Mouse (Mus musculus): ENCODE results near the gene Cyth3. TPM values are rescaled to one million over a fixed set of nuclear protein-coding genes. Genes with fewer than 3 reads are reported as not detected.

Gene Cyth3
- polyA plus RNA-seq, 1 experiment = 20.4 TPM

- TF ChIP-seq CTCF (IDR thresholded peaks at IDR 0.05; ENCODE audit: control insufficient read depth, insufficient read depth, low read length) (no peak), POLR2A (IDR thresholded peaks at IDR 0.05; ENCODE audit: borderline replicate concordance, control insufficient read depth, low read depth, low read length) (no peak)
- Histone ChIP-seq H3K4me1 (ENCODE audit: control insufficient read depth, insufficient read depth, low read length) (no peaks in the 10 kb centered on the region), H3K4me3 (replicated peaks; ENCODE audit: control insufficient read depth, low read depth, low read length) (no peak overlapping the region), H3K27ac (ENCODE audit: control insufficient read depth, insufficient read depth, low read depth, low read length, poor library complexity) (no peak overlapping the region)
- WGBS = 85% methylated on average over 8 of the region's 8 CpGs
These were observed 35.9 kb upstream of the Cyth3 start for GRCm38 (mm10) chr5:143586386-143586785.

DNA sequence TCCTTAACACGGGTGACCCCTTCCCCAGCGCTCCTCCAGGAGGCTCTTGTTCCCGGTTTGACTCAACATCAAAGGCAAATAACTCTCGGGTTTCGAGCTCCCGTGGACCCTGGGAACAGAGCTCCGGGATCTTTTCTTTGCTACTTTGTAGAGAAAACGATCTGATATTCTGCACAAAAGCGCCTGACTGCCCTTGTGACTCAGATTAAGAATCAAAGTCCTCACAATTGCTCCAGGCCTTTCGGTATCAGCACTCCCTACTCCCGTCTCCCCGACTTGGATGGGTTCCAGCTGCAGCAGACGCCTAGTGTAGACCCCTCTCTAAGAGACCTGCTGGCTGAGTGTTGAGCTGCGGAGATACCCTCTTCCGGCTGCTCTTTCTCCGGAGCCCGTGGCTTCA is 33.1 kb upstream of the Cyth3 start:
- 81% methylated on average over 17 of the region's 17 CpGs for WGBS
- TF ChIP-seq CTCF (IDR thresholded peaks at IDR 0.05; ENCODE audit: control insufficient read depth, insufficient read depth, low read length) = no peak
- TF ChIP-seq POLR2A (IDR thresholded peaks at IDR 0.05; ENCODE audit: borderline replicate concordance, control insufficient read depth, low read depth, low read length) = no peak
- Histone ChIP-seq H3K4me3 (replicated peaks; ENCODE audit: control insufficient read depth, low read depth, low read length) (no peak overlapping the region), H3K27ac (ENCODE audit: control insufficient read depth, insufficient read depth, low read depth, low read length, poor library complexity) (no peak overlapping the region), H3K4me1 (ENCODE audit: control insufficient read depth, insufficient read depth, low read length) (no peaks in the 10 kb centered on the region)

- WGBS = 75% methylated on average over 5 of the region's 5 CpGs
- Histone ChIP-seq H3K4me3 (replicated peaks; ENCODE audit: control insufficient read depth, low read depth, low read length) (no peak overlapping the region), H3K4me1 (ENCODE audit: control insufficient read depth, insufficient read depth, low read length) (no peaks in the 10 kb centered on the region), H3K27ac (ENCODE audit: control insufficient read depth, insufficient read depth, low read depth, low read length, poor library complexity) (no peak overlapping the region)
- TF ChIP-seq POLR2A (IDR thresholded peaks at IDR 0.05; ENCODE audit: borderline replicate concordance, control insufficient read depth, low read depth, low read length) (no peak), CTCF (IDR thresholded peaks at IDR 0.05; ENCODE audit: control insufficient read depth, insufficient read depth, low read length) (no peak)
These were observed 29.3 kb upstream of the Cyth3 start for GRCm38 (mm10) chr5:143592926-143593325.

- Histone ChIP-seq H3K4me3 (replicated peaks; ENCODE audit: control insufficient read depth, low read depth, low read length) (no peak overlapping the region), H3K27ac (ENCODE audit: control insufficient read depth, insufficient read depth, low read depth, low read length, poor library complexity) (no peak overlapping the region), H3K4me1 (ENCODE audit: control insufficient read depth, insufficient read depth, low read length) (no peaks in the 10 kb centered on the region)
- no peak for TF ChIP-seq POLR2A (IDR thresholded peaks at IDR 0.05; ENCODE audit: borderline replicate concordance, control insufficient read depth, low read depth, low read length)
- no peak for TF ChIP-seq CTCF (IDR thresholded peaks at IDR 0.05; ENCODE audit: control insufficient read depth, insufficient read depth, low read length)
- 72% methylated on average over 11 of the region's 11 CpGs for WGBS
These were observed 28.6 kb upstream of the Cyth3 start for GRCm38 (mm10) chr5:143593563-143594146.

GRCm38 (mm10) chr5:143594291-143595065 is 27.8 kb upstream of the Cyth3 start:
- TF ChIP-seq CTCF (IDR thresholded peaks at IDR 0.05; ENCODE audit: control insufficient read depth, insufficient read depth, low read length) = no peak
- TF ChIP-seq POLR2A (IDR thresholded peaks at IDR 0.05; ENCODE audit: borderline replicate concordance, control insufficient read depth, low read depth, low read length) = no peak
- Histone ChIP-seq H3K4me3 (replicated peaks; ENCODE audit: control insufficient read depth, low read depth, low read length) (no peak overlapping the region), H3K27ac (ENCODE audit: control insufficient read depth, insufficient read depth, low read depth, low read length, poor library complexity) (no peak overlapping the region), H3K4me1 (ENCODE audit: control insufficient read depth, insufficient read depth, low read length) (no peaks in the 10 kb centered on the region)
- 71% methylated on average over 3 of the region's 3 CpGs for WGBS

DNA sequence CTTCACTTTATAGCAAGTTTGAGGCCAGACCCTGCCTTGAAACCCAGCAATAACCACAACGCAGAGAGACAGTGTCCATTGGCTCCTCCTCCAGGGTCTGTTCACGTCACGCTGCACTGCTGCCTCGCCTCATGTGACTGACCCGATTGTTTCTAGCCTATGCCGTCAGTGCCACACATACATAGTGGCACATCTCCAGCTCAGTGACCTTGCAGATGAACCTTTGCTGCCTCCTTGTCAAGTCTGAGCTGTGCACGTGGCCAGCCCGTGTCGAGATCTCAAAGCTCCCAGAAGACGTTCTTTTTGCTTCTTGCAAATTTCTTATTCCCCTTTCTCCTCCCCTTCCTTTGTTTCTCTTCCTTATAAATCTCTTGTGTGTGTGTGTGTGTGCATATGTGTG is 20.2 kb upstream of the Cyth3 start:
- TF ChIP-seq POLR2A (IDR thresholded peaks at IDR 0.05; ENCODE audit: borderline replicate concordance, control insufficient read depth, low read depth, low read length) (no peak), CTCF (IDR thresholded peaks at IDR 0.05; ENCODE audit: control insufficient read depth, insufficient read depth, low read length) (no peak)
- Histone ChIP-seq H3K4me3 (replicated peaks; ENCODE audit: control insufficient read depth, low read depth, low read length) (no peak overlapping the region), H3K4me1 (ENCODE audit: control insufficient read depth, insufficient read depth, low read length) (no peaks in the 10 kb centered on the region), H3K27ac (ENCODE audit: control insufficient read depth, insufficient read depth, low read depth, low read length, poor library complexity) (no peak overlapping the region)
- 71% methylated on average over 10 of the region's 10 CpGs for WGBS

DNA sequence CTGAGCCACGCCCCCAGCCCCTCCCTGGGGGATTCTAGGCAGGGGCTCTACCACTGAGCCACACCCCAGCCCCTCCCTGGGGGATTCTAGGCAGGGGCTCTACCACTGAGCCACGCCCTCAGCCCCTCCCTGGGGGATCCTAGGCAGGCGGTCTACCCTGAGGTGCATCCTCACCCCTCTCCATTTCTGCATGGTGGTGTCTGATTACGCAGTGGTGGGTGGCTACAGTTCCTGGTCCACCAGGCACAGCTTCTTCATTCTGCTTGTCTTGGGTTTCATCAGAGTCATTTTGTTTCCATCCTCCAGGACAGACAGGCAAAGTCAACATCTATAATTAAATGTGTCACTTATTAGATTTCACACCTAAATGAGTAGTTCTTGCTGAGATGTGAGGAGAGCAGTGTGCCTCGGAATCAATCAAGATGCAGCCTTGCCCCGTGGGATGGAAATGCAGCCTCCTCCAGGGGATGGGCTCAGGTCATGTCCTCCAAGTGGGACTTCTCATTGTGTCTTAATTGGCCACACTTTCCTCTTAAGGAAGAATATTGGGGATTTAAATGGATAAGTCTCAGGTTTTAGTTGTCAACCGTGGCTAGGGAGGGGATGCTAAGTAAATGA is 18.0 kb upstream of the Cyth3 start:
- no peak overlapping the region for H3K4me3 ChIP-seq (replicated peaks; ENCODE audit: control insufficient read depth, low read depth, low read length)
- H3K4me1 ChIP-seq (ENCODE audit: control insufficient read depth, insufficient read depth, low read length) = no peaks in the 10 kb centered on the region
- no peak overlapping the region for H3K27ac ChIP-seq (ENCODE audit: control insufficient read depth, insufficient read depth, low read depth, low read length, poor library complexity)
- WGBS = 76% methylated on average over 7 of the region's 7 CpGs
- TF ChIP-seq CTCF (IDR thresholded peaks at IDR 0.05; ENCODE audit: control insufficient read depth, insufficient read depth, low read length) (no peak), POLR2A (IDR thresholded peaks at IDR 0.05; ENCODE audit: borderline replicate concordance, control insufficient read depth, low read depth, low read length) (no peak)

- H3K4me1 ChIP-seq (ENCODE audit: control insufficient read depth, insufficient read depth, low read length) = no peaks in the 10 kb centered on the region
- WGBS = 74% methylated on average over 10 of the region's 10 CpGs
- no peak overlapping the region for H3K4me3 ChIP-seq (replicated peaks; ENCODE audit: control insufficient read depth, low read depth, low read length)
- no peak for TF ChIP-seq CTCF (IDR thresholded peaks at IDR 0.05; ENCODE audit: control insufficient read depth, insufficient read depth, low read length)
- TF ChIP-seq POLR2A (IDR thresholded peaks at IDR 0.05; ENCODE audit: borderline replicate concordance, control insufficient read depth, low read depth, low read length) = no peak
- no peak overlapping the region for H3K27ac ChIP-seq (ENCODE audit: control insufficient read depth, insufficient read depth, low read depth, low read length, poor library complexity)
These were observed 15.5 kb upstream of the Cyth3 start for GRCm38 (mm10) chr5:143606756-143607155.

All from bone marrow, adult 2 months (tissue).